ENCODE assay signal across 8 mouse cellular contexts in genomic region chr2:76030080-76030479, GRCm38 (mm10). TPM values are rescaled to one million over a fixed set of nuclear protein-coding genes. Genes with fewer than 3 reads are reported as not detected.
DNase-seq lines count a peak whose midpoint lies in the region; ATAC-seq lines count a peak whose summit lies in the region.

No protein-coding gene starts in this region.

- H3K36me3 ChIP-seq in kidney, embryonic 16.5 days (ENCODE audit: insufficient read depth, low read length), result no peaks in the 10 kb centered on the region
- no peaks in the 10 kb centered on the region for H3K36me3 ChIP-seq in embryonic facial prominence, embryonic 14.5 days (ENCODE audit: control insufficient read depth, insufficient read depth, low read length)
- H3K36me3 ChIP-seq in midbrain, embryonic 11.5 days (ENCODE audit: control insufficient read depth, insufficient read depth, low read length), result no peaks in the 10 kb centered on the region

- H3K4me1 ChIP-seq in kidney, embryonic 16.5 days (ENCODE audit: insufficient read depth, low read length), result peaks cover 22% of the 10 kb centered on the region
- H3K4me1 ChIP-seq in embryonic facial prominence, embryonic 14.5 days (ENCODE audit: control insufficient read depth, insufficient read depth, low read length), result peaks cover 21% of the 10 kb centered on the region
- peaks cover 20% of the 10 kb centered on the region for H3K4me1 ChIP-seq in midbrain, embryonic 11.5 days (ENCODE audit: control insufficient read depth, insufficient read depth, low read length)

- WGBS in kidney, embryonic 16.5 days, result 27% methylated on average over 8 of the region's 8 CpGs
- 19% methylated on average over 8 of the region's 8 CpGs for WGBS in embryonic facial prominence, embryonic 14.5 days
- 22% methylated on average over 8 of the region's 8 CpGs for WGBS in midbrain, embryonic 11.5 days

- DNase-seq in kidney, adult 8-10 months, result no peak
- DNase-seq in embryonic facial prominence, embryonic 14.5 days (ENCODE audit: low spot score), result peak; percentile 55
- DNase-seq in layer of hippocampus, adult 11-12 months (ENCODE audit: low spot score), result peak; percentile 83
- DNase-seq in midbrain, embryonic 11.5 days (ENCODE audit: low spot score, missing footprints), result peak; percentile 93
- peak; percentile 77 for DNase-seq in telencephalon, adult 2 months (ENCODE audit: low read depth, low spot score)
- no peak for DNase-seq in liver
- no peak for DNase-seq in ovary, adult 18-20 months (ENCODE audit: low spot score)

- peak overlapping the region; percentile 35 for H3K9ac ChIP-seq in kidney, embryonic 16.5 days (replicated peaks; ENCODE audit: low read length)
- peak overlapping the region; percentile 0; the same call in 1 of the 2 replicates for H3K9ac ChIP-seq in embryonic facial prominence, embryonic 14.5 days (ENCODE audit: low read depth, low read length)
- H3K9ac ChIP-seq in midbrain, embryonic 11.5 days (ENCODE audit: low read length), result peak overlapping the region; percentile 9

- H3K4me2 ChIP-seq in kidney, embryonic 16.5 days (replicated peaks; ENCODE audit: low read depth, low read length), result peak overlapping the region; percentile 51
- peak overlapping the region; percentile 53 for H3K4me2 ChIP-seq in embryonic facial prominence, embryonic 14.5 days (ENCODE audit: low read depth, low read length)
- H3K4me2 ChIP-seq in midbrain, embryonic 11.5 days, result peak overlapping the region; percentile 13; the same call in 1 of the 2 replicates

- no peak for ATAC-seq in kidney, embryonic 16.5 days (ENCODE audit: low FRiP score, low TSS enrichment)
- ATAC-seq in embryonic facial prominence, embryonic 14.5 days (ENCODE audit: low read depth), result peak; percentile 18; the same call in 1 of the 2 replicates
- peak; percentile 67 for ATAC-seq in midbrain, embryonic 11.5 days (ENCODE audit: low FRiP score)

- H3K9me3 ChIP-seq in kidney, embryonic 16.5 days (ENCODE audit: low read length), result no peaks in the 10 kb centered on the region
- no peaks in the 10 kb centered on the region for H3K9me3 ChIP-seq in embryonic facial prominence, embryonic 14.5 days (ENCODE audit: control insufficient read depth, low read length)
- no peaks in the 10 kb centered on the region for H3K9me3 ChIP-seq in midbrain, embryonic 11.5 days (ENCODE audit: control insufficient read depth, low read length)

- peak overlapping the region; percentile 19; the same call in 1 of the 2 replicates for H3K4me3 ChIP-seq in kidney, embryonic 16.5 days (ENCODE audit: low read length)
- H3K4me3 ChIP-seq in embryonic facial prominence, embryonic 14.5 days (ENCODE audit: low read depth, low read length), result peak overlapping the region; percentile 14
- no peak overlapping the region for H3K4me3 ChIP-seq in midbrain, embryonic 11.5 days (ENCODE audit: low read depth, low read length)

- no peak overlapping the region for H3K27ac ChIP-seq in kidney, embryonic 16.5 days (ENCODE audit: low read length)
- peak overlapping the region; percentile 71 for H3K27ac ChIP-seq in embryonic facial prominence, embryonic 14.5 days (replicated peaks; ENCODE audit: low read depth, low read length)
- H3K27ac ChIP-seq in midbrain, embryonic 11.5 days (ENCODE audit: low read depth, low read length), result peak overlapping the region; percentile 64

- no peaks in the 10 kb centered on the region for H3K27me3 ChIP-seq in kidney, embryonic 16.5 days (ENCODE audit: insufficient read depth, low read length)
- H3K27me3 ChIP-seq in embryonic facial prominence, embryonic 14.5 days (replicated peaks; ENCODE audit: control insufficient read depth, insufficient read depth, low read length), result no peaks in the 10 kb centered on the region
- H3K27me3 ChIP-seq in midbrain, embryonic 11.5 days (ENCODE audit: control insufficient read depth, insufficient read depth, low read length), result no peaks in the 10 kb centered on the region

RNA-seq across cellular contexts. Expression of gene Ttc30a1, which starts 48.3 kb away (rescaled TPM):
- polyA plus RNA-seq in kidney, embryonic 16.5 days (2015; fragmentation: Nextera tagmentation; extraction: Ambion mirVana), result 9.6 and 10.5 TPM in 2 replicates
- polyA plus RNA-seq in embryonic facial prominence, embryonic 14.5 days (2014; fragmentation: Nextera tagmentation; extraction: Ambion mirVana), result 7.4 and 7.8 TPM in 2 replicates
- 11.4 and 12.0 TPM in 2 replicates for polyA plus RNA-seq in midbrain, embryonic 11.5 days (2014; fragmentation: Nextera tagmentation; extraction: Ambion mirVana)

RNA-seq across cellular contexts. Expression of gene Ttc30a2, which starts 52.1 kb away (rescaled TPM):
- 0.53 and 0.64 TPM in 2 replicates for polyA plus RNA-seq in kidney, embryonic 16.5 days (2015; fragmentation: Nextera tagmentation; extraction: Ambion mirVana)
- polyA plus RNA-seq in embryonic facial prominence, embryonic 14.5 days (2014; fragmentation: Nextera tagmentation; extraction: Ambion mirVana), result 0.43 and 0.56 TPM in 2 replicates
- polyA plus RNA-seq in midbrain, embryonic 11.5 days (2014; fragmentation: Nextera tagmentation; extraction: Ambion mirVana), result 0.96 and 0.98 TPM in 2 replicates

Comparison
In these comparisons a context has a peak if more than half of its experiments do, and no peak if none do; other contexts are left out.
1. DNase-seq: peak in embryonic facial prominence, embryonic 14.5 days (single experiment), layer of hippocampus, adult 11-12 months (single experiment), midbrain, embryonic 11.5 days (single experiment) and telencephalon, adult 2 months (single experiment); none in kidney, adult 8-10 months (0 of 2), liver (single experiment) and ovary, adult 18-20 months (single experiment).
2. Peak in every context shown above with its lines, with median percentiles within 50 percentile points of each other: H3K4me2 ChIP-seq and H3K9ac ChIP-seq.